Mouse (Mus musculus): ENCODE data around the gene Gpm6a.

The Gpm6a gene

GRCm38 (mm10) chr8:54954741-54955455 is at the start of gene Gpm6a:
Gpm6a (plus strand) TSS chr8:54954843.
- no peak for DNase-seq (ENCODE audit: low spot score)

GRCm38 (mm10) chr8:54912891-54913290 is 41.8 kb upstream of the Gpm6a start:
- no peak for DNase-seq (ENCODE audit: low spot score)

- no peak for DNase-seq (ENCODE audit: low spot score)
These were observed 36.9 kb upstream of the Gpm6a start for GRCm38 (mm10) chr8:54917710-54918109.

GRCm38 (mm10) chr8:54922160-54922855 is 32.3 kb upstream of the Gpm6a start:
- DNase-seq (ENCODE audit: low spot score): no peak

- DNase-seq (ENCODE audit: low spot score): no peak
These were observed 29.7 kb upstream of the Gpm6a start for GRCm38 (mm10) chr8:54924936-54925335.

GRCm38 (mm10) chr8:54932306-54932705 is 22.3 kb upstream of the Gpm6a start:
- no peak for DNase-seq (ENCODE audit: low spot score)

- no peak for DNase-seq (ENCODE audit: low spot score)
These were observed 1.3 kb upstream of the Gpm6a start for GRCm38 (mm10) chr8:54953351-54953750.

- DNase-seq (ENCODE audit: low spot score): no peak
These were observed 613 bp upstream of the Gpm6a start for GRCm38 (mm10) chr8:54954030-54954429.

GRCm38 (mm10) chr8:54955456-54955800 is 785 bp downstream of the Gpm6a start:
- no peak for DNase-seq (ENCODE audit: low spot score)

- no peak for DNase-seq (ENCODE audit: low spot score)
These were observed 1.4 kb downstream of the Gpm6a start for GRCm38 (mm10) chr8:54955935-54956573.

- DNase-seq (ENCODE audit: low spot score): no peak
These were observed 2.1 kb downstream of the Gpm6a start for GRCm38 (mm10) chr8:54956787-54957186.

GRCm38 (mm10) chr8:54957506-54957905 is 2.9 kb downstream of the Gpm6a start:
- no peak for DNase-seq (ENCODE audit: low spot score)

GRCm38 (mm10) chr8:54961571-54961970 is 6.9 kb downstream of the Gpm6a start:
- no peak for DNase-seq (ENCODE audit: low spot score)

- DNase-seq (ENCODE audit: low spot score): no peak
These were observed 20.4 kb downstream of the Gpm6a start for GRCm38 (mm10) chr8:54975020-54975419.

GRCm38 (mm10) chr8:54975506-54975905 is 20.9 kb downstream of the Gpm6a start:
- DNase-seq (ENCODE audit: low spot score): no peak

GRCm38 (mm10) chr8:54975927-54976326 is 21.3 kb downstream of the Gpm6a start:
- no peak for DNase-seq (ENCODE audit: low spot score)

- DNase-seq (ENCODE audit: low spot score): no peak
These were observed 22.0 kb downstream of the Gpm6a start for GRCm38 (mm10) chr8:54976663-54977062.

GRCm38 (mm10) chr8:54986791-54987190 is 32.1 kb downstream of the Gpm6a start:
- no peak for DNase-seq (ENCODE audit: low spot score)

GRCm38 (mm10) chr8:54989093-54989492 is 34.5 kb downstream of the Gpm6a start:
- DNase-seq (ENCODE audit: low spot score): no peak

GRCm38 (mm10) chr8:54991840-54992609 is 37.4 kb downstream of the Gpm6a start:
- DNase-seq (ENCODE audit: low spot score): no peak

- no peak for DNase-seq (ENCODE audit: low spot score)
These were observed 41.0 kb downstream of the Gpm6a start for GRCm38 (mm10) chr8:54995662-54996061.

- DNase-seq (ENCODE audit: low spot score): no peak
These were observed 47.8 kb downstream of the Gpm6a start for GRCm38 (mm10) chr8:55002398-55002797.

Data from spleen, adult 12 weeks (tissue).